Mouse (Mus musculus) small intestine, adult 2 months (tissue): Measurements from ENCODE around the gene Acad12.

Experiments
- CTCF ChIP-seq: fragments of 200-500 bp; IDR thresholded peaks from 2 replicates; pipeline ENCODE4 v1.5.1; 2012; ENCODE audit warnings: low read depth, mild to moderate bottlenecking, control low read depth, inconsistent platforms, low read length, moderate library complexity, mixed read lengths; ENCODE audit not compliant: insufficient replicate concordance, insufficient read length; ENCODE audit errors: extremely low read depth
- POLR2A ChIP-seq: fragments of 200-500 bp; IDR thresholded peaks from 2 replicates; pipeline ENCODE4 v1.6.1; 2012; ENCODE audit warnings: low read depth, mild to moderate bottlenecking, control low read depth, inconsistent platforms, low read length, moderate library complexity

DNA sequence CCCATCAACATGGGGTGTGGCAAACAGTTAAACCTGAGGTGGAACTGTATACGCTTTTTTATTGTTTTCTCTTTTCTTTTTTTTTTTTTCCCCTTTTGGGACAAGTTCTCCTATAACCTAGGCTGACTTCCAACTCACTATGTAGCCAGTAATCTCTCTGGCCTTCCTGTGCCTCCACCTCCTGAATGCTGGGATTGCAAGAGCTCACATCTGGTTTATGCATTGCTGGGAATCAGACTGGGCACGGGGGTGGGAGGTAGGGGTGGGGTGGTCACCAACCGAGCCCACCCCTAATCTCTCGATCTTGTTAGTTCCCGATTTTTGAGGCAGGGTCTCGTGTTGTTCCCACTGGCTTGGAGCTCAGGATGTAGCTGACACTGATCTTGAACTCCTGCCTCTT is 28.8 kb downstream of the Acad12 start:
- TF ChIP-seq CTCF: no peak
- TF ChIP-seq POLR2A: no peak
